9 mouse cellular contexts compared by ENCODE assay signal in genomic region chr7:125899036-125899435, GRCm38 (mm10).
DNase-seq lines count a peak whose midpoint lies in the region; ATAC-seq and TF ChIP-seq lines count a peak whose summit lies in the region.
"Had no signal": no experiment of that assay in that cellular context is flagged by ENCODE, and none has a peak within 500 bp of the region (broad histone marks: within the 10 kb centered on the region; RNA-seq: fewer than 3 reads in every experiment).

No protein-coding gene starts in this region.

- no peak for TF ChIP-seq CTCF in thymus, adult 2 months (IDR thresholded peaks at IDR 0.05; ENCODE audit: borderline replicate concordance, control insufficient read depth, extremely low read depth, insufficient read depth, low read length, poor library complexity)

- H3K9ac ChIP-seq in ES-E14 (ENCODE audit: insufficient read depth, low read depth, low read length, poor library complexity, severe bottlenecking) = no peak overlapping the region
- H3K9ac ChIP-seq: embryonic facial prominence, embryonic 13.5 days had no signal

- no peaks in the 10 kb centered on the region for H3K36me3 ChIP-seq in ES-E14 (ENCODE audit: control insufficient read depth, insufficient read depth, low read length, poor library complexity, severe bottlenecking)
- no peaks in the 10 kb centered on the region for H3K36me3 ChIP-seq in thymus, adult 2 months (ENCODE audit: control insufficient read depth, insufficient read depth, low read length)
- H3K36me3 ChIP-seq: embryonic facial prominence, embryonic 13.5 days had no signal

- H3K9me3 ChIP-seq in ES-E14 (ENCODE audit: control insufficient read depth, insufficient read depth, low read depth, low read length) = no peaks in the 10 kb centered on the region
- H3K9me3 ChIP-seq: embryonic facial prominence, embryonic 13.5 days had no signal

- no peak for DNase-seq in ES-E14 (ENCODE audit: low read depth, low spot score)
- peak; percentile 21 for DNase-seq in ZHBTc4 (ENCODE audit: low read depth, low spot score)
- peak; percentile 51 to 53 for DNase-seq in heart, postnatal 14 days
- DNase-seq in left cerebral cortex, postnatal 25 days (ENCODE audit: low spot score in 2 of 2) = peak; percentile 77 to 96
- peak; percentile 87 for DNase-seq in urinary bladder, postnatal 14 days (ENCODE audit: low spot score)
- DNase-seq in spleen, postnatal 14 days (ENCODE audit: low spot score in 2 of 2) = no peak
- DNase-seq in thymus, adult 2 months = no peak

- H3K4me1 ChIP-seq in ES-E14 (ENCODE audit: control insufficient read depth in 2 of 2, insufficient read depth in 2 of 2, low read length in 2 of 2, poor library complexity in 1 of 2) = no peaks in the 10 kb centered on the region
- no peaks in the 10 kb centered on the region for H3K4me1 ChIP-seq in thymus, adult 2 months (replicated peaks; ENCODE audit: control insufficient read depth, insufficient read depth, low read length)

- H3K4me3 ChIP-seq in ES-E14 (ENCODE audit: insufficient read depth in 1 of 2, low read depth in 1 of 2, low read length in 2 of 2, poor library complexity in 1 of 2, severe bottlenecking in 1 of 2) = no peak overlapping the region
- H3K4me3 ChIP-seq in thymus, adult 2 months (ENCODE audit: control insufficient read depth, insufficient read depth, low read length) = no peak overlapping the region
- H3K4me3 ChIP-seq: embryonic facial prominence, embryonic 13.5 days had no signal

- intact Hi-C loops in heart, postnatal 14 days (cut with DNase I) = no loop called here
- intact Hi-C loops in left cerebral cortex, postnatal 25 days (cut with DNase I) = no loop called here

- peak; percentile 89 for ATAC-seq in frontal cortex, adult (ENCODE audit: low TSS enrichment)

- in situ Hi-C loops in ES-E14 (cut with MboI; ENCODE audit: low sequenced_read_pairs in 2 of 2, unreplicated experiment in 2 of 2) = no loop called here

- H3K27ac ChIP-seq in ES-E14 (ENCODE audit: insufficient read depth, low read depth, low read length, poor library complexity, severe bottlenecking) = no peak overlapping the region
- no peak overlapping the region for H3K27ac ChIP-seq in thymus, adult 2 months (ENCODE audit: control insufficient read depth, insufficient read depth, low read length)
- H3K27ac ChIP-seq: embryonic facial prominence, embryonic 13.5 days had no signal

- TF ChIP-seq POLR2A in thymus, adult 2 months (IDR thresholded peaks at IDR 0.05; ENCODE audit: control insufficient read depth, extremely low read depth, insufficient read depth, low read length, poor library complexity) = no peak

- H3K27me3 ChIP-seq in thymus, adult 2 months (ENCODE audit: control insufficient read depth, insufficient read depth, low read length) = no peaks in the 10 kb centered on the region
- H3K27me3 ChIP-seq: embryonic facial prominence, embryonic 13.5 days had no signal

- WGBS in thymus, adult 2 months = 18% methylated on average over 7 of the region's 7 CpGs

TF ChIP-seq in ES-E14, 5 proteins besides CTCF, POLR2A, EP300 and RAD21:
- no peak for TF ChIP-seq ZC3H11A (IDR thresholded peaks at IDR 0.05; ENCODE audit: borderline replicate concordance, low read depth, low read length)
- 0 out of 2 replicates have a peak, but pooled peaks have one; percentile 13 for TF ChIP-seq MAFK (IDR thresholded peaks at IDR 0.05; ENCODE audit: insufficient read depth, low read depth, low read length)
TF ChIP-seq in ES-E14: peak in this region for 1.

Comparison
In these comparisons a context has a peak if more than half of its experiments do, and no peak if none do; other contexts are left out.
1. DNase-seq: peak in ZHBTc4 (single experiment), heart, postnatal 14 days (2 of 2), left cerebral cortex, postnatal 25 days (2 of 2) and urinary bladder, postnatal 14 days (single experiment); none in ES-E14 (single experiment), spleen, postnatal 14 days (0 of 2) and thymus, adult 2 months (single experiment).